Mouse (Mus musculus): ENCODE measurements around the gene Stxbp4. TPM values are rescaled to one million over a fixed set of nuclear protein-coding genes. Genes with fewer than 3 reads are reported as not detected.

Gene Stxbp4
- 1 to 10 TPM; 7.3 TPM for total RNA-seq (2021)
- long read RNA-seq, experiment 1, partial matches to known transcripts: 1 of 1 reads
- long read RNA-seq, experiment 1, other reads (novel, unspliced or antisense): 0 of 1 reads
- long read RNA-seq, experiment 2, full-length matches to known transcripts: 5 of 7 reads
- long read RNA-seq, experiment 2, partial matches to known transcripts: 2 of 7 reads
- long read RNA-seq, experiment 2, other reads (novel, unspliced or antisense): 0 of 7 reads

DNA sequence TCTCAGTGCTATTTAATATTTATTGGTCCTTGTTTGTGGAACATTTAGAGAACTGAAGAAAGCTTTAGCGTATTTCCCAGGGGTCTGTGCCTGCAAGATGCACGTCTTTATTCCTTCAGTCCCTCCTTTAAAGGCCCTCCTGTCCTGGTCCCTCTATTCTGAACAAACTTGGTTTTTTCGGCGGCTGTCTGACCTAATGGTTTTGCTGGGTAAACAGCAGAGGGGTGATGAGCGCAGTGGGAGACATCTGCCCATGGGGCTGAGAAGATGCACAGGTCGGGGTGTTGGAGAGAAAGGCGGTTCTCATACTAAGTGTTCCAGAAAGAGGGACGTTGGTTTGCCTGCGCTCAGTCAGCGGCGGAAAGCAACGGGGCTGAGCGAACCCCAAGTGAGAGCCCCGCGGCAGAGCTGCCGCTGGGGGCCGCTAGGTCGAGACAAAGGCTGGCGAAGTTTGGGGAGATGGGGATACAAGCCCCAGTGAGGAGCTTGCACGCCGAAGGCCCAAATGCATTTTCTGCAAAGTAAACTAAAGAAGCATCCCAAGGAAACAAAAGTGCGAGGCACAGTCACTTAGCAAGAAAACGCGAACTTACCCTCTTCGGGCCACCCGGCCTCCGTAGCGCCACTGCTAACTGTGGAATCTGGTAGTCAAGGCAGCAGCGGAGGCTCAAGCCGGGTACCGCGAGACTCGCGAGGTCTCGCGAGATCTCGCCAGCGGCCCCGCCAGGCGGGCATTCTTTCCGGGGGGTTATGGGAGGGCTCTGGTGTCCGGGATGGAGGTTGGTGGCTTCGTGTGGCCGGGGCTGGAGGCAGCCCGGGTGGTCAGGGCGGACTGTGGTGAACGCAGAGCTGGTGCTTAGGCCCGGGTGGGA lies at the start of gene Stxbp4, which contains the start of gene Cox11:
TSS of gene Stxbp4 (minus strand) at position 645 of the 872 bp plus-strand sequence.
TSS of gene Cox11 (plus strand) at position 734 of the 872 bp plus-strand sequence.
- DNase-seq (ENCODE audit: low spot score in 2 of 2): peak; percentile 87 to 93

DNA sequence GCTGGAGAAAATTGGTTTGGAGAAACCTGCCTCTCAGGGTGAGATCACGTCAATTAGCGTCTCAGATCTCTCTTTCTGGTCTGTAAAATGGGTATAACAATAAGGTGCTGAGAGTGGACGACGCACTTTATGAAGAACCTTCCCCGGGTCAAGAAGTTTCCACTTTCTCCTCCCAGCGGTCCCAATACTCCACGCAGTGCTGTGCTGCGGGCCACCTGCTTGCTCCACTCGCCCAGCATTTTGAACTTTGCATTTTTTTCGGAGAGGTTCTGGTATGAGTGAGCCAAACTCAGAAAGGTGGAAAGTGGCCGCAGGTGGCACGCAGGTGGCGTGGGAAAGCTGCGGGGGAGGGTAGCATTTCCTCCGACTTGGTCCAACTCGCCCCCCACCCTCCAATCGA lies 49.2 kb upstream of the Stxbp4 start:
- no peak for DNase-seq (ENCODE audit: low spot score in 2 of 2)

DNA sequence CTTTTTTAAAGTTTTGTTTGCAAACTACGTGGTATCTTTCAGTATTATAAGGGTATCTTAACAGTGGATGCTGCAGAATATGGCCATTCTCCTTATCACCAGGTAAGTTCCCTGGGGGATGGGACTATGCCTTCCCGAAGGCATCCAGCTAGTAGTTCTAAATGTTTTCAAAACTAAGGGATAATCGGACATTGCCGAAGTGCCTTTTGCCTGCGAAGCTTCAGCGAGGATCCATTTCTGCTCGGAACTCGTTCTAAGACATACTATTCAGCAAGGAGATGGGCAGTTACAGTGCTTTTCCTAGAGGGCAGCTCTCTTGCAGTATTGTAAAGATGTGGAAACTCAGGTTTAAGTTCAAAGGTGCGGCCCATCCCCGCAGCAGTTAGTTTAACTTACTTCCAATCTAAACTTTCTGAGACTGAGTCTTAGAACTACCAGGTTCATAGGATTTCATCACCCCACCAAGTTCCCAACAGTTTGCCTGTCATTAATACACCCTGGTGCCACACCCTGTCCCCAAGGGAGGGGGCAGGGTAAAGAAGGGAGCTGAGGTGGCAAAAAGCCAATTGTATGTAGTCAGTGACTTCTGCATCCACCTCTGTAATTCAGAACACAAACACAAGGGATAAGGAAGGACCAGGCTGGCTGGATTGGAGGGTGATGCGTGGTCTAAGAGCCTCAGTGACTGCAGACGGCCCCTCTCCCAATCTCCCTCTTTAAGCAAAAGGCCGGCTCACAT lies 48.6 kb upstream of the Stxbp4 start:
- DNase-seq (ENCODE audit: low spot score in 2 of 2): no peak

DNA sequence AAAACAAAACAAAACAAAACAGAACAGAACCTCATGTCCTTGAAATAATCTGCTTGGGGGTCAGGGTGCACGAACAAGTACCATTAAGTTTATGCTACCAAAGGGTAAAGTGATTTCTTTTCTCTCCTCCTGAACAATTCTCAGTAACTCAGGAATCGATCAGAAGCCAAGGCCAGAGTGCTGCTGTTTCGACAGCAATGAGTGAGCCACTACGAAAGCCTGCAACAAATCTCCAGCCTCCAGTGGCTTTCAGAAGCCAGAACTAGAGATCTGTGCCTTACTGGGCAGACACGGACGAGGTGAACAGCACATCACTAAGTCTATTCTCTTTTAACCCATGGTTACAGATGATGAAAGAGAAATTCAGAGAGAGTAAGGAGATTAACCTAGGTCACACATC lies 47.3 kb upstream of the Stxbp4 start:
- DNase-seq (ENCODE audit: low spot score in 2 of 2): no peak

DNA sequence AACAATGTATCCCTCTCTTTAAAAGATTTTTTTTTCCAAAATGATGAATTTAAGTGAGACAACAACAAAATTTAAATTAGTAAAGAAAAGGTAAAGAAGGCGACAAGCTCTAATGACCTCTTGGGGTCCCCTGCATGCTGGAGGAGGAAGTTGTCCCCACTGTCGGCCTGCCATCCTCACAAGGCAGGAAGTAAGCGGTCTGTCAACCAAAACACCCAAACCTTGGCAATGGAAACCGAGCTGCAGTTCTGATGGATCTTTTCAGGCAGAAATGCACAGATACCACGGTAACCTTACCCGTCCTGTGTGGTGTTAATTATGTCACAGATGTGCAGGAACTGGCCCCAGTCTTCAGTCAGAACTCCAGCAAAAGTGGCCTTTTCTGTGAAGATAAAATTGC lies 46.9 kb upstream of the Stxbp4 start:
- no peak for DNase-seq (ENCODE audit: low spot score in 2 of 2)

DNA sequence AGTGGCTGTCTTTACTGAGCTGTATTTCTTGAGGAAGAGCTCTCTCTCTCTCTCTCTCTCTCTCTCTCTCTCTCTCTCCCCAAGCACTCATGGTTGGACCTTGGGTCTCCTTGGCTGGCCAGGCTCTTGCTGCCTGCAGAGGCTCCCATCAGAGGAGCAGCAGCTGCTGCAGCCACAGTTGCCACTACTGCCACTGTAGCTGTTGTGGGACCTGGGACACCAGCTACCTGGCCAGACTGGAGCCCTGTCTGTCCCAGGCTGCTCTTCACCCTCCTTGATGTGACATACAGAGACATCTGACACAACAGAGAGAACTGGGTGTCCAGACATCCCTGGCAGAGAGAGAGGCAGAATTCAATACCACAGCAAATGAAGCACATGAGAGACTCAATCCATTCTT lies 43.3 kb upstream of the Stxbp4 start:
- DNase-seq (ENCODE audit: low spot score in 2 of 2): no peak

DNA sequence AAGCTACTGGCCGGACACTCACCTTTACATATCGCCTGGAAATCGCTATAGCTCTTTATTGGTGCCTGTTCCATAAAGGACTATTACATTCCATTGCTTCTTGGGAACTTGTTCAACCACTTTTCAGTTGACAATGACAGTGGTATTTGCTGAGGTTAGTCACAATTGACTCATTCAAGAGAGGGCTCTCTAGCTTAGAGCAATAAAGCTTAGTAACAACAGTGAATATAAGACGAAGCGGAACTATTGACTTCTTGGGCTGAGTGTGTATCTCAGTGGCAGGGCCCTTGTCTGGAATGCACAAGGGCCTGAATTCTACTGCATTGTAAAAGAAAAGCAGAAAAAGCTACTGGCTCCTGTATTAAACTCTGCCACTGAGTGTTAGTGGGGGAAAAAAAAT lies 40.7 kb upstream of the Stxbp4 start:
- DNase-seq (ENCODE audit: low spot score in 2 of 2): no peak

DNA sequence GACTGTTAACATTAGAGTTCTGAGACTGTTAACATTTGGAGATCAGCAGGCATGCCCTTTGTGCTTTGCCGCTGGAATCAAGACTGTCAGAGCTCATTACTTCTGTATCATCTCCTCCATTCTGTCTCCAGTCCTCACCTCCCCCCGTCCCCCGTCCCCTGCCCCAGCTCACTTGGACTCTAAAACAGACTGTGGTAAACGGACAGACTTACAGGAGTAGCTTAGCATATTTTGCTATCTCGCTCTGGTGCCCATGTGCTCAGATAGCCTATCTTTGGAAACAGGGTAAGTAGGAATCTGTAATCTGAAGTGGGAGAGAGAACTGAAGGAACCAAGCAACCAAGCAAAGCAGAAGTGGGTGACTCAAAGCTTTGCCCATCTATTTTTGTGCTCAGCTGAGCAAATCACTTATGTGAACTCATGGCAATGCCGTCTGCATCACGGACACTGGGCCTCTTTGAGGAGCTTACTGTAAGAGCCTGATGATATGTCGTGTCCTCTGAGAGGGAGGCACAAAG lies 39.9 kb upstream of the Stxbp4 start:
- DNase-seq (ENCODE audit: low spot score in 2 of 2): no peak

DNA sequence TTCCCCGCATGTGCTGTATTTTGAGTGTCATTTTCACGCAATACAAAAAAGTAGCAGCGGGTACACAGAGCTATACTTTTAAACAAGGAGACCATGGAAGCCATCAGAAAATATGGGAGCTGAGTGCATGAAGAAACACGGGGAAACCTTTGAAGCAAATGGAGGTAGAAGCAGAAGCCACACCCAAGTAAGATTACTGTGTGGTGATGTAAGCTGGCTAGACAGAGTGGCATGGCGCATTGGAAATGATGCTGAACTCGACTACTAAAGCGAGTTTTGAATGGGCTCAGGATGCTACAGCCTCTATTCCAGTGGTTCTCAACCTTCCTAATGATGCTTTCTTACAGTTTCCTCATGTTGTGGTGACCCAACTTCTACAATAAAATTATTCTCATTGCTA lies 39.1 kb upstream of the Stxbp4 start:
- DNase-seq (ENCODE audit: low spot score in 2 of 2): no peak

DNA sequence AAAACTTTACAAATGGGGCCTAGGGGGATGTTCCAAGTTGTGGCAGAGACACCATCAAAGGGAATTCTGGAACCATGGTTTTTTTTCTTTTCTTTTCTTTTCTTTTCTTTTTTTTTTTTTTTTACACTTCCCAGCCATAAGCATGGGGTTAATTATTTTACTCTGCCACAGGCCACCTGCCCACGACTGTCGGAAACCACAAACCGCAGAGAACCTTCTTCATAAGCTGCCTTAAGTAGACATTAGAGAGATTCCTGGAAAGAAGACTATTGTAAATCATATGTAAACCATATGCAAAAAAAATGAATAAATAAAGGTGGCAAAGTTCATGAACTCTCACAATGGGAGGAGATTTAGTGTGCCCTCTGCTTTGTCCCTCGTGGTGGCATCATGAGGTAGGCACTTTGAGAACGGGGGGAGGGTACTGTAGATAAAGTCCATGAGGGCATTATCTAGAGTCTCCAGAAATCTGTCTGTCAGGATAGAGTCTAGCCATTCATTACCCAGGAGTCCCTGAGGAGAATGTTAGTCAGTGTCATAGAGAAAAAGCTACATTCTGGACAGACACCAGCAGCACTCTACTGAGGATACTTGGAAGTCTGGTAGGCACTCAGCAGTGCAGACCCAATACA lies 37.7 kb upstream of the Stxbp4 start:
- no peak for DNase-seq (ENCODE audit: low spot score in 2 of 2)

DNA sequence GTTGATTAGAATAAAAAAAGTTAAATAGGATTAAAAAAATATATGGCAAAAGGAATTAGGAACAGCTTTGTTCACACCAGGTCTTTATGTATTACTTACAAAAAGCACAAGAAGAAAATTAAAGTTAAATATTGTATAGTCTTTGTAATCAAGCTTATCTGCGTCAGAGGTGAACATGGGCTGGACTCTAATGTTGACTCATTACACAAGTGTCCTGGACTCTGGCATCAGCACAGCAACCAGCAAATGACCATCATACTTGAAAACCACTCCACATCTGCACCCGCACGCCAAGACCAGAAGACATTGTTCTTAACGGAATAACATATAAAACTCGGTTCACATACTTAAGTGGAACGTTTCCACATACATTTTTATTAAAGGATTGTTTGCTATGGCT lies 29.4 kb upstream of the Stxbp4 start:
- DNase-seq (ENCODE audit: low spot score in 2 of 2): no peak

DNA sequence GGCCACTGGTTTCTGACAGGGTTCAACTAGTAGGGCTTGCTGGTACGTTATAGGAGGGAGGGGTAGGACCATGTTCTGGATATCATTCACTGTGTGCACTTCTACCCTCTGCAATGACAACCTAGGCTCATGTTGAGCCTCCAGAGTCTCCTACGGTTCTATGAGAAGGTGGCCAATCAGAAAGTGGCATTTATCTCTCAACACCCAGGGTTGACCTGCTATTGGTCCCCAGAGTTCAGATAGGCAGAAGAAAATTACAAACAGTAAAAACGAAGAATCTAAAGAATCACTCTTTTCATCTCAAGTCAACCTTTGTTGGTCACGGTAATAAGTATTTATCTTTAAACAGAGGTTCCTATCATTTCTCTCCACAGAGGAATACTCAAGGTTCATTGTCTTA lies 29.0 kb upstream of the Stxbp4 start:
- no peak for DNase-seq (ENCODE audit: low spot score in 2 of 2)

DNA sequence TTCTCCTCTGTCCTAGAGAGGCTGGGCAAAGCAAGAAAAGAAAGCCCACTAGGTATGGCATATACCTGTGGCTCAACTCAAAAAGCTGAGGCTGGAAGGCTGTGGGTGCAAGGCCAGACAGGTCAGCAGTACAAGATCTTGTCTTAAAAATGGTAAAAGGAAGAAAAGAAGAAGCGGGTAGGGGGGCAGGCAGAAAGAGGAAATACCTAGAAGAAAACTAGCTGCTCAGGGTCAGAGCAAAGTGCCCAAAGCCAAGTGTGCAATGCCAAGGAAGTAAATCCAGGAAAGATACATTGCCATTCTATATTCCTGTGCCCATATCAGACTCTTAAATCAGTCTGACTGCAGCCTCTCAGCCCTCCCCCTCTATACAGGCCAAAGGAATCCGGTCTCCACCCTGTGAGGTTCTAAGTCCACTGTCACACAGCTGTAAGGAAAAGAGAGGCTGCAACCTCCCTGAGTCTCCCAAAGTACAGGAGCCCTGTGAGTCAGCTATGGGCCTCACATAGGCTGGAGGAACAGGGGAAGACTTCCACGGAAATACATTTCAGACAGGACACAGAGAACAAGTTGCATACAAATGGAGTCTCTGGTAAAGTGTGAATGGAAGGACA lies 28.4 kb upstream of the Stxbp4 start:
- no peak for DNase-seq (ENCODE audit: low spot score in 2 of 2)

DNA sequence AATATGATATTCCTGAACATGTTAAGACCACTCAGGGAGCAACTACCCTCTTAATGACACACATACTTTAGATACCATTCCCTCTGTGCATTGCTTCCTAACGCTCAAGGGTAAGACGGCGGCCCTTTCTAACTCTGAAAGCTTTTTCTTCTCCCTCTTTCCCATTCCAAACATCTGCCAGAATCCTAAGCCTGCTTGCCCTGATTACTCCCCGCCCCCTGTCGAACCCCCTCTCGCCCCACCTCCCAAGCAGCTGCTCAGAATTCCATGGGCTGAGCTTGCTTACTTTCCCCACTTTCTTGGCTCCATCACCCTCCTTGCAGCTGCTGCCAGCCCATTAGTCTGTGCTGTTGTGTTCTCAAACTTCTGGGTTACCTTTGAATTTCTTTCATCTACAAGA lies 27.3 kb upstream of the Stxbp4 start:
- DNase-seq (ENCODE audit: low spot score in 2 of 2): no peak

DNA sequence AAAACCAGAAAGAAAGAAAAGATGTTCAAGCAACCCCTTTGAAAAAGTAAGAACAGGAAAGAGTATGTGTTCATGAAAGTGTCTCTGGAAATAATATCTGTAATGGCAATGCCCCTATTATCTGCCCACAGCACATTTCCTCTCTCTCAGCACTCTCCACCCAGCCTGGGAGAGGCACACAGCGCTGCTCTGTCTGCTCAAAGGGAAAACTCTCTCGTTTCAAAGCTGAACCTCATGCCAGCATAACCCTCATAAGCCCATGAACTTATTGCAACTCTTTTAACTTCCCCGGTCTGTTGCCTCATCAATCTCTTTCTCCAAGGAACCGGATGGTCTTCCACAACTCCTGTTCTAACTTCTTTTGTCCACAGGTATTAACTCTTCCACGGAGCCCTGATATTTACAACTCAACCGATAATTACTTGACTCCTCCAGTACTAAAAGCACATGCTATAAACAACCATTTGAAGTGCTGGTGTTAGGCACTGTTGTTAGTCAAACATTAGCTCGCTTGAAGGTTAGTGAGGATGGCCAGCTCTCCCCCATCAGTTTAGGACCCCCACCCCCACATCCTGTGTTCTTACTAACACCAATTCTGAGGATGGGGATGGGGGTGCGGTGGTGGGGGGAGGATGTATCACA lies 26.6 kb upstream of the Stxbp4 start:
- no peak for DNase-seq (ENCODE audit: low spot score in 2 of 2)

DNA sequence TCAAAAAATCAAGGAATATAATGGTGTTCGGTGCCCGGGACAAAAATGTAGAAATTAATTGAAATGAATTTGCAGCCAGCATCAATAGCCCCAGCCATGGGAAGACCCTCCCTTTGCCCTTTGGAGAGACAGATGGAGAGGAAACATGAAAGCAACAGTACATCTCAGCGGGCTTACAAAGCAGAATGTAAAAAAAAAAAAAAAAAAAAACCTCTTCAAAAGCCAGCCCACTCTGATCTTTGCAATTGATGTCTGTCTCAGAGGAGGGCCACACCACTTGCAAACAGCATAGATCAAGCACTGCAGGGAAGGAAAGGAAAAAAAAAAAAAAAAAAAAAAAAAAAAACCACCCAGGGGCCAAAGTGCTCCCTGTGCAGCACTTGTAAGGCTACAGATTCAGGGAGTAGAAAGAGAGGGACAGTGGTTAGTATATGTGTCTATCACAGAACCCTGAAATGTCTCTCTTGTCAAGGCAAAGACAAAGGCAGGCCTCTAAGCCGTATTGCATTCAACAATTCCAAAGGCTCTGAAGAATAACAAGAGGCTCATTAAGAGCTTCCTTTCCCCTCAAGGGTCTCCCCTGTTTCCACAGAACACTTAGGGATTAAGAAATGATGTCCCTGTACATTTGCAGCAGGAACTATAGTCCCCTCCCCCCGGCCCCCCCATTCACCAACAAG lies 25.9 kb upstream of the Stxbp4 start:
- no peak for DNase-seq (ENCODE audit: low spot score in 2 of 2)

DNA sequence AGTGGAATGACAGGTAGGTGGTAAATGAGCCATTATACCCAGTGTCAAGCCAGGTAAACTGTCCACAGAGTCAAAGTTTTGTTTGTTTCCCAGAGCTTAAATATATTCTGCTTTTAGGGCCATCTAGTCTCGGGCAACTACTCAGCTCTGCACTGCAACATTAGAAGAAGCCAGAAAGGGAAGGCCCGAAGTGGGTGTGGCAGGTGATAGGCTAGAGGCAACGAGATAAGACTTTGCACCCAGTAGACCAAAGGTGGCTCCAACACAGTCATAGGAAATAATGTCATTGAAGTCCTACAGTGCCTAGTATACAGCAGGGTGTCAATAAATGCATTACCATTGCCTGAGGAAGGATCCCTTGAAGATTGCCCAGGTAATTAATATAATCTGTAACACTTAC lies 25.2 kb upstream of the Stxbp4 start:
- DNase-seq (ENCODE audit: low spot score in 2 of 2): no peak

DNA sequence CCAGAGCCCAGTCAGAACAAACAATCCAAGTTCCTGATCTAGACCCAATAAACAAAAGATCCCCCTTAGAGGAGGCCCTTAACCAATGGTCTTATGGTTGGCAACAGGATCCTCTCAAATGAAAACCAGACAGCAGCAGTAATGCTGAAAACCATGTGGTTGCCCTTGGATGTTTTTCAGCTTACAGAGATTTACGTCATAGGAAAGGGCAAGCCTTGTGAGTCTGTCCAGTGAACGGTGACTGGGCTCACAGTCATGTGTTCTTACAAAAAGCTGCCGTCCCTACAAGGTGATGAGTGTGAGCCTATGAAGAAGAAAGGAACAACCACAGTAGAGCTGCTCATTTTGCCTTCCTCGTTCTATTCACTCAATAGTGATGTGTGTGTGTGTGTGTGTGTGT lies 22.8 kb upstream of the Stxbp4 start:
- DNase-seq (ENCODE audit: low spot score in 2 of 2): peak in 1 of 2 experiments; percentile 29

DNA sequence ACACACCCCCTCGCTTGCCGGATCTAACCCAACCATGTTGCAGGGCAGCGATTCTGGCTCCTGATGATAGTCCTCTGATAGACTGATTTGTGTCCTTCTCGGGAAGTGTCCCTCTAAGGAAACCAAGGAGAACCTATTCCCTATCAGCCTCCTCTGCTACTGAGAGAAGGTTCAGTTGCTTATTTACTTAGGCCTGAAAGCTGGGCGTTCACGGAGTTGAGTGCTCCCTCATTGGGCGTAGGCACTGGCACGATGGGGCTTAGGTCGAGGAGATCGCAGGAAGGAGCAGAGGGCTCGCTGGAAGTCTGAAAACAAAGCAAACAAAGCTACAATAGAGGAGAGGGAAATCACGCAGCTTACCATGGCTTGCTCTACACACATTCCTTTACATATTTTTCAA lies 19.6 kb upstream of the Stxbp4 start:
- no peak for DNase-seq (ENCODE audit: low spot score in 2 of 2)

DNA sequence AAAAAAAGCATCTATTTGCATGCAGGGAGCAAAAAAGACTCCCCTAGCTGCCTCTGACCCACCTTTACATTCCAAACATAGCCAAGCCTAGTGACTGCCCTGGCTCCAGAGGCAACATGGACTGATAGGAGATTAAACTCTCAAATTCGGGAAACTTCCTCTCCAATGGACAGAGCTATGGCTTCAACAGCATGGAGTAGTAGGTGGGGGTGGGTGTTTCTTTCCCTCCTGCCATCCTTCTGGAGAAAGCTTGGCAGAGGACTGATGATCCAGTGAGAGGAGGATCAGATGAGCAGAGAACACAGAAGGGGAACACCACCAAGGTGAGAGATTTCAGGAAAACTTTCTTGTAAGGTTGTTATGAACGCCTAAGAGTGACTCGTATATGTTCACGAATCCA lies 14.7 kb upstream of the Stxbp4 start:
- no peak for DNase-seq (ENCODE audit: low spot score in 2 of 2)
